In the genomic region with DNA sequence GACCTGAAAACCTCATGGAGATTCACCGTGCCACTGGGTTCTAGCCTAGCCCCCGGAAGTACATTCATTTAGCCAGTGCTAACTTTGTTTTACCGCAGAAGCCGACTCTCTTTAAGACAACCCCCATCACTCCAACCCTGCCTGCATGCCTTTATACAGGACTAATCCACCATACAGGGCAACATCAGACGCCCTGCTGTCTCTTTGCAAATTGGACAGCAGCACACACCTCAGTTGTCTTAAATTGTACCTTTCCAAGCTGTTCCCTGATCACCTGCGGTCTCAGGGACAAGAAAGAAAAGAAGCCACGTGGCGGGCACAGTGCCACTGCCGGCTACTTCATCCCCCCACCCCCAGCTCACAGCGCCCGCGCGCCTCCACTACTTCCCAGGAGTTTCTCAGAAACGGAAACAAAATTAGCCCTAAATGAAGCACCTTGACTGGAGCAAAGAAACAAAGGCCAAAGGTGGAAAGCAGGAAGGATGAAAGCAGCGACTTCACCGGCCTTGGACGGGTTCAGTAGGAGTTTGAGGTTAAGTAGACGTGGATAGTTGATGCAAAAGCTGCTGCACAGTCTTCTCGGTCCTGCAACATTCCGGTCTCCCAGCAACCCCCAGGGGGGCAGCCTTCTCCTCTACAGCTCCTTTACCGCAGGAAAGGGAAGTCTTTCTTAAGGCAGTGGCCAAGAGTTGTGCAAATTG, we compare ENCODE assay signal across 8 mouse cellular contexts.
DNase-seq lines count a peak whose midpoint lies in the region; ATAC-seq lines count a peak whose summit lies in the region.

No protein-coding gene starts in this region.

- no peaks in the 10 kb centered on the region for H3K27me3 ChIP-seq in heart, embryonic 11.5 days (ENCODE audit: control insufficient read depth, insufficient read depth, low read length)
- H3K27me3 ChIP-seq in forebrain, embryonic 16.5 days (replicated peaks; ENCODE audit: control insufficient read depth, insufficient read depth, low read length) = no peaks in the 10 kb centered on the region

- no peak for DNase-seq in heart, postnatal 14 days
- DNase-seq in kidney, adult 9 months = peak; percentile 52
- no peak for DNase-seq in c-Kit-positive CD71-positive TER-119-positive erythroid progenitor cells, embryonic 14.5 days (ENCODE audit: low spot score)
- no peak for DNase-seq in cerebellum, adult 8-10 months
- no peak for DNase-seq in cerebellum, postnatal 25 days

- H3K4me1 ChIP-seq in heart, embryonic 11.5 days (ENCODE audit: control insufficient read depth, insufficient read depth, low read length) = peaks cover 10% of the 10 kb centered on the region; the same call in 1 of the 2 replicates
- peaks cover 30% of the 10 kb centered on the region for H3K4me1 ChIP-seq in forebrain, embryonic 16.5 days (replicated peaks; ENCODE audit: control insufficient read depth, insufficient read depth, low read length)

- H3K9me3 ChIP-seq in heart, embryonic 11.5 days (replicated peaks; ENCODE audit: control insufficient read depth, low read length) = 0 out of 2 replicates have a peak, but pooled peaks cover 3% of the 10 kb centered on the region
- peaks cover 3% of the 10 kb centered on the region; the same call in 1 of the 2 replicates for H3K9me3 ChIP-seq in forebrain, embryonic 16.5 days (ENCODE audit: control insufficient read depth, low read length)

- H3K9ac ChIP-seq in heart, embryonic 11.5 days (ENCODE audit: low read depth, low read length) = peak overlapping the region; percentile 50
- H3K9ac ChIP-seq in forebrain, embryonic 16.5 days (replicated peaks; ENCODE audit: low read depth, low read length) = 0 out of 2 replicates have a peak overlapping the region, but pooled peaks have one; percentile 19

- peak overlapping the region; percentile 59 for H3K4me2 ChIP-seq in heart, embryonic 11.5 days
- peak overlapping the region; percentile 35 for H3K4me2 ChIP-seq in forebrain, embryonic 16.5 days (ENCODE audit: low read length)

- intact Hi-C loops in heart, postnatal 14 days (cut with DNase I) = no loop called here

- WGBS in heart, embryonic 11.5 days (ENCODE audit: insufficient replicate concordance) = 8% methylated on average over 21 of the region's 21 CpGs
- 2% methylated on average over 21 of the region's 21 CpGs for WGBS in forebrain, embryonic 16.5 days

- H3K27ac ChIP-seq in heart, embryonic 11.5 days (ENCODE audit: low read depth, low read length) = no peak overlapping the region
- no peak overlapping the region; the same call in 1 of the 2 replicates for H3K27ac ChIP-seq in forebrain, embryonic 16.5 days (ENCODE audit: low read length)

- no peaks in the 10 kb centered on the region for H3K36me3 ChIP-seq in heart, embryonic 11.5 days (ENCODE audit: control insufficient read depth, insufficient read depth, low read length)
- no peaks in the 10 kb centered on the region for H3K36me3 ChIP-seq in forebrain, embryonic 16.5 days (ENCODE audit: control insufficient read depth, insufficient read depth)

- no peak for ATAC-seq in heart, embryonic 11.5 days (replicated peaks; ENCODE audit: insufficient number of reproducible peaks, low FRiP score, low TSS enrichment)
- peak; percentile 25; the same call in 1 of the 2 replicates for ATAC-seq in forebrain, embryonic 16.5 days
- peak; percentile 63 for ATAC-seq in megakaryocyte progenitor cell, adult 5-6 weeks (replicated peaks; ENCODE audit: poor library complexity)

- peak overlapping the region; percentile 20 for H3K4me3 ChIP-seq in heart, embryonic 11.5 days (ENCODE audit: low read depth, low read length)
- H3K4me3 ChIP-seq in forebrain, embryonic 16.5 days (replicated peaks; ENCODE audit: low read length) = 0 out of 2 replicates have a peak overlapping the region, but pooled peaks have one; percentile 10
